Mouse (Mus musculus) stomach, embryonic 14.5 days (tissue): ENCODE results near the gene Gm20521. TPM values are rescaled to one million over a fixed set of nuclear protein-coding genes. Genes with fewer than 3 reads are reported as not detected.

Experiments
- ATAC-seq: fragments of 200-750 bp; cut with Nextera tagmentation; 2 replicates; pipeline ENCODE4 v1.8.0; 2017; ENCODE audit warnings: low read depth, moderate TSS enrichment; ENCODE audit not compliant: insufficient number of reproducible peaks, insufficient read depth, low FRiP score
- H3K27ac ChIP-seq: fragments of 300-500 bp; sonication (generic); 2 replicates; pipeline ENCODE4 v1.5.1; 2014; ENCODE audit warnings: mild to moderate bottlenecking, low read length, moderate library complexity, mixed read lengths
- H3K27me3 ChIP-seq: fragments of 300-500 bp; sonication (generic); 2 replicates; pipeline ENCODE4 v1.6.1; 2014; ENCODE audit warnings: low read length, control low read depth, mixed read lengths; ENCODE audit not compliant: control insufficient read depth, insufficient read depth
- H3K36me3 ChIP-seq: fragments of 300-500 bp; sonication (generic); 2 replicates; pipeline ENCODE4 v1.6.1; 2014; ENCODE audit warnings: mild to moderate bottlenecking, control low read depth, low read length, moderate library complexity, mixed read lengths; ENCODE audit not compliant: control insufficient read depth, insufficient read depth
- H3K4me1 ChIP-seq: fragments of 300-500 bp; sonication (generic); 2 replicates; pipeline ENCODE4 v1.6.1; 2014; ENCODE audit warnings: low read length, control low read depth, mixed read lengths; ENCODE audit not compliant: control insufficient read depth, insufficient read depth
- H3K4me2 ChIP-seq: fragments of 300-500 bp; sonication (generic); replicated peaks from 2 replicates; pipeline ENCODE4 v1.6.1; 2014; ENCODE audit warnings: low read depth, low read length, control low read depth
- H3K4me3 ChIP-seq: fragments of 300-500 bp; sonication (generic); 2 replicates; pipeline ENCODE4 v1.5.1; 2014; ENCODE audit warnings: low read depth, low read length, control low read depth
- H3K9ac ChIP-seq: fragments of 300-500 bp; sonication (generic); replicated peaks from 2 replicates; pipeline ENCODE4 v1.6.1; 2014; ENCODE audit warnings: low read depth, mild to moderate bottlenecking, control low read depth, low read length, moderate library complexity, mixed read lengths
- H3K9me3 ChIP-seq: fragments of 300-500 bp; sonication (generic); 2 replicates; pipeline ENCODE4 v1.6.1; 2016; ENCODE audit warnings: low read depth, low read length, control low read depth; ENCODE audit not compliant: control insufficient read depth
- WGBS: fragments of 180-500 bp; shearing (Covaris S2); extraction: QIAGEN DNeasy Blood & Tissue Kit; methylation state at CpG from one replicate; pipeline ENCODE4 v1.1.7; 2014; 5-methylcytosine and 5-hydroxymethylcytosine counted together
- polyA plus RNA-seq: library from polyadenylated mRNA; unstranded; fragments of >200 nt; fragmentation: Nextera tagmentation; extraction: Ambion mirVana; gene quantifications from 2 replicates; pipeline ENCODE4 v1.2.1, GENCODE M21; 2014

Gm20521 gene
- polyA plus RNA-seq, 1 experiment from 2014 or later, result not detected

DNA sequence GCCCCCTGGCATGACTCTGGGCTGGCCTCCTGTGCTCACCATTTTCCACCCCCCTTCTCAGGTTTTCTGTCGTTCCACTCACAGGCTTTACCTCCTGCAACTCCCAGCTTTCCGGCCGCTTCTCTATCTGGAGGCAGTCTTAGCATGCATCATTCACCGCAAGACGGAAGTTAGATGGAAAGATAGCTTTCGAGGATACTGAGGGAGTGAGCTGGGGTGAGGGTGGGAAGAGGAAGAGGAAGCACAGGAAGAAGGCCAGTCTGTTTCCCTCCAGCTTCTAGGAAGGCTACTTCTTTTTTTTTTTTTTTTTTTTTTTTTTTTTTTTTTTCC, 53.6 kb downstream of the Gm20521 start:
- Histone ChIP-seq H3K4me3 (no peak overlapping the region), H3K9me3 (no peaks in the 10 kb centered on the region), H3K27ac (peak overlapping the region; percentile 78; the same call in 1 of the 2 replicates)

DNA sequence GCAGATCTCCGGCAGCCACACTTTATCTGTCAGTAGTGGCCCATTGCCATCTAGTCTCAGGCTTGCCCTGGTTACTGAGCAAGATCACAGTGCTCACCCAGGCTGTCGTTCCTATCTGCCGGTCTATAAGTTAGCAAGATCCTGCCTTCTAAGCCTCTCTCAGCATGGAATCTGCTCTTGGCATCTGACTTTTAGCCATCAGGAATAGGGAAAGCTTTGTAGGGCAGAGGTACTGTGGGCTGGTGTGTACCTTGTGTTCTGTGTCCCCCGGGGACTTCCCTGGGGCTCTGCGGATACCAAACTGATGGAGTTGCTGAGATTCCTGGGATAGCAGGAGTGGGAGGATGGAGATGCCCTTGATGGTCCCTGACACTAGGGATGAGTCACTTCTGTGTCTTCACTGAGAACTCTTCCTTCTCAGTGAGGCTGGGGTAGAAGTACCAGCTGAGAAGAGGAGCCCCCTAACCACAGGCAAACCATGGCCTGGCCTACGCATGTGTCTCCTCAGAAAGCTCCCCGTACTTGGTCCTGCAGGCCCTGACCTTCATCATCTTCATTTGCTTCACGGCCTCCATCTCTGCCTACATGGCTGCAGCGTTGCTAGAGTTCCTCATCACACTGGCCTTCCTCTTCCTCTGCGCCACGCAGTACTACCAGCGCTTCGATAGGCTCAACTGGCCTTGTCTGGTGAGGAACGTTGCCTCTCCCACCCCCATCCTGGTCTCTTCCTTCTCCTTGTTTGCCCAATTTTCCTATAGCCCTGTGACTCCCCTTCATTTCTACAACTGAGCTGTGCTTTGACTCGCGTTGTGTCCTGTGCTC, 54.3 kb downstream of the Gm20521 start:
- H3K36me3 ChIP-seq, result no peaks in the 10 kb centered on the region
- H3K9me3 ChIP-seq, result no peaks in the 10 kb centered on the region
- no peak overlapping the region for H3K27ac ChIP-seq
- H3K4me3 ChIP-seq, result no peak overlapping the region
- H3K4me2 ChIP-seq, result no peak overlapping the region
- WGBS, result 87% methylated on average over 16 of the region's 16 CpGs
- ATAC-seq, result no peak
- H3K4me1 ChIP-seq, result peaks cover 4% of the 10 kb centered on the region; the same call in 1 of the 2 replicates
- no peak overlapping the region for H3K9ac ChIP-seq
- no peaks in the 10 kb centered on the region for H3K27me3 ChIP-seq

More for the DNA sequence above, 53.6 kb downstream of the Gm20521 start:
- Histone ChIP-seq H3K36me3 (no peaks in the 10 kb centered on the region), H3K27me3 (no peaks in the 10 kb centered on the region), H3K4me1 (peaks cover 4% of the 10 kb centered on the region), H3K4me2 (no peak overlapping the region), H3K9ac (no peak overlapping the region)
- WGBS, result 54% methylated on average over 6 of the region's 6 CpGs
- no peak for ATAC-seq

DNA sequence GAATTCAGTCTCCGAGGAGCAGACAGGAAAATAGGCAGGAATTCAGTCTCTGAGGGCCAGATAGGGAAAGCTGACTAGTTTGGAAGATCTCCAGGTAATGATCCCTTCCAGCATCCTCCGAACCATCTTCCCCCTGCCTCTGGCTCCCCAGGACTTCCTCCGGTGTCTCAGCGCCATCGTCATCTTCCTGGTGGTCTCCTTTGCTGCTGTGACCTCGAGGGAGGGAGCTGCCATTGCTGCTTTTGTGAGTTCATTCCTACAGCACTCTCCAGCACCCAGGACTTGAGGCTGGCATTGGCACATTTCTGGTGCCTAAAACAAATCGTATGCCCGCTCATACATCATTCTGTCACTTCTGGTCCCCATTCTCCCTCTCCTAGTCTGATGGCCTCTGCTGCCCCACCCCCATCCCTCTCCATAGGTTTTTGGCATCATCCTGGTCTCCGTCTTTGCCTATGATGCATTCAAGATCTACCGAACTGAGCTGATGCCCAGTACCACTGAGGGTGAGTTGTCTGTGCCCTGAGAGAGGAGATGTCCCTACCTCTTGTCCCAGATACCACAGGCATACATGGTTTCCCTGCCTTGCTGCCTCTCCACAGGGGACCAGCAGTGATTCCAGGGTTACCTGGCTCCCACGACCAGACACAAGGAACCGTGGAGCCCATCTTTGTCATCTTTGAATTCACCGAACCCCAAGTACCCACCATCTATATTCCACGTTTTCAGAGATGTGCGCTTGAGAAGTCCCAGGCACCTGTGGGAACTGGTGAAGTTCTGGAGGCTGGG, 55.4 kb downstream of the Gm20521 start:
- Histone ChIP-seq H3K9ac (no peak overlapping the region), H3K4me1 (no peaks in the 10 kb centered on the region), H3K4me3 (no peak overlapping the region), H3K36me3 (no peaks in the 10 kb centered on the region), H3K4me2 (no peak overlapping the region), H3K27me3 (no peaks in the 10 kb centered on the region), H3K9me3 (no peaks in the 10 kb centered on the region), H3K27ac (no peak overlapping the region)
- 76% methylated on average over 15 of the region's 15 CpGs for WGBS
- ATAC-seq, result no peak

DNA sequence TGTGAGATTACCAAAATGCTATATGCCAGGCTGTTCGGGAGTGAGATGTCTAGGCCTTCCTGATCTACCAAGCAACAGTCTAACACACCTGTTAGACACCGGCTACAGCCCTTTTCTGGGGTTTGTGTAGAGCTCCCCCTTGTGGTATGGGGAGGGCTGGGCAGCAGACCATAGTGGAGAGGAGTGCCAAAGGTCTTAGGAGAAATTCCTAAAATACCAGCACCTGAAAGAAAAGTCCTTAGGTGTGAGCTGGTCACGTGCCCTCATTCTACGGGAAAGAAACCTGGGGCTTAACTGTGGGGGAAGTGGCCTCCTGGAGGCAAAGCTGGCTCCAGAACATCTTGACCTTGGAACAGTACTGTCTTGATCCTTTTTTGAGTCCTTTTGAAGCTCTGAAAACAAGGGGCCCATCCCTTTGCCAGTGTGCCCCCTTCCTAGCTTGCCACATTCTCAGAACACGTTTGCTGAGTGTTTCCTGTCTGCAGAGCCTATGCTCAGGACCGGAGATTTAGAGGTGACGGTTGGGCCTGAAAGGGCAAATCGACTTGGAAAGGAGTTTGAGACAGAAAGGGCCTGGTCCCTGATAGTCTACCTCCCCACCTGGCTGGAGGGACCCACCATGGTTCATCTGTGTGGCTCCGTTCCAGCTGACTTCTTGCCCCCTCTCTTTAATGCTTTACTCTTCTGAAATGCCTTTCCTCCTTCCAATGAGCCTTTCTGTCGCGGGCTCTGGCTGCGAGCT, 56.4 kb downstream of the Gm20521 start:
- WGBS, result 46% methylated on average over 12 of the region's 12 CpGs
- no peaks in the 10 kb centered on the region for H3K4me1 ChIP-seq
- H3K36me3 ChIP-seq, result no peaks in the 10 kb centered on the region
- no peak overlapping the region for H3K9ac ChIP-seq
- no peak overlapping the region for H3K27ac ChIP-seq
- no peak overlapping the region for H3K4me2 ChIP-seq
- H3K27me3 ChIP-seq, result no peaks in the 10 kb centered on the region
- H3K4me3 ChIP-seq, result no peak overlapping the region
- H3K9me3 ChIP-seq, result no peaks in the 10 kb centered on the region
- no peak for ATAC-seq

DNA sequence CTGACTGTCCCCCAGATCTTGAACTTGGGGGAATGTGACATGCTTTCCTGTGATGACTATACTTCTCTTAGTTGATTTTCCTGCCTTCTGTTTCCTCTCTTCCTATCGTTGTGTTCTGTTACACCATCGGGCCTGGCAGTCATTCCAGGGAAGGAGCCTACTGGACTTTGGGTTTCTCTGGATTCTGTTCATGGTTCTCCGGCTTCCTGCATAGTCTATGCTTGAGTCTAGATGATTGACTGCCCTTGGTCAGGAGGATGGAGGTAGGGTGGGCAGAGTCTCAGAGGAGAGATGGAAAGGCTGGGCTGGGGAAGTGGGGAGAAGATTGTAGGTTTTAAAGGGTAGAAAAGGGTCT, 56.9 kb downstream of the Gm20521 start:
- Histone ChIP-seq H3K9me3 (no peaks in the 10 kb centered on the region), H3K4me1 (no peaks in the 10 kb centered on the region), H3K27me3 (no peaks in the 10 kb centered on the region), H3K4me3 (no peak overlapping the region), H3K4me2 (no peak overlapping the region), H3K36me3 (no peaks in the 10 kb centered on the region), H3K9ac (no peak overlapping the region), H3K27ac (no peak overlapping the region)
- WGBS, result 66% methylated on average over 3 of the region's 3 CpGs
- ATAC-seq, result no peak

DNA sequence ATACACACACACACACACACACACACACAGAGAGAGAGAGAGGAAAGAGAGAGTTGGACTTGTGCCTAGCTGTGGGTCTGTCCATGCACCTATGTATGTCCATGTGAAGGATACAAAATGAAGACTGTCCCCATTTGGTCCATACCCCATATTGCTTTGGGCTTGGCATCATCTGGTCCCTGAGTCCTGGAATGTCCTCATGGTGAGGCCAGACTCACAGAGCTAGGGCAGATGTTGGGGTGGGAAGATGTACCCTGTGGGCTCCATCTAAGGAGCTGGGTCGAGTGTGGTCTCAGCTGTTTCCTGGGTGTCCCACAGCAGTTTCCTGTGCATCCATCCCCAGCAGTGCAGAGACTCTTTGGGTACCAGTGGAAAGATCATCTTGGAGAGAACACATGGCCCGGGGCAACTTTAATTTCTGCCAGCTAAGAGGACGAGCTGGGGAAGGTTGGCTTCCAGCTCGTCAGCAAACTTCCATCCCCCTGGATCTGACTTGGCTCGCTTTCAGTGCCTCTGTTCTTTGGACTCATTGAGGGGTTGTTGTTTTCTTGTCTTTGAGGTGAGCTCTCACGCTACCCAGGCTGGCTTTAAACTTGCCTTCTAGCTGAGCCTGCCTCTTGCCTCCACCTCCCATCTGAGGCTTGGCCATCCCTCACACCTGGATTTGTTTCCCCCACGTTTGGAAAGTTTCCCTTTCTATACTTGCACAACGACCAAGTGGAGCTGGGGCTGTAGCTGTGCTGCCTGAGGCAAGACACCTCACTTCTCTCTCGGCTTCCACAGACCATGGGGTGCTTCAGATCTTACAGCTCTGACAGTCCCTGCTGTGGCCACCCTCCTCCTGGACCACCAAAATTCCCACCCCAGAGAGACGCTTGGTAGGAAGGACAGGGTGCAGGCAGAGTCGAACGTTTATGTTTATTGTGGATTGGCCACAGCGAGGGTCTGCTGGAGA, 58.1 kb downstream of the Gm20521 start:
- Histone ChIP-seq H3K27ac (no peak overlapping the region), H3K9me3 (no peaks in the 10 kb centered on the region), H3K4me1 (no peaks in the 10 kb centered on the region), H3K9ac (no peak overlapping the region), H3K4me3 (no peak overlapping the region), H3K4me2 (no peak overlapping the region), H3K36me3 (no peaks in the 10 kb centered on the region), H3K27me3 (no peaks in the 10 kb centered on the region)
- no peak for ATAC-seq
- WGBS, result 59% methylated on average over 13 of the region's 13 CpGs

DNA sequence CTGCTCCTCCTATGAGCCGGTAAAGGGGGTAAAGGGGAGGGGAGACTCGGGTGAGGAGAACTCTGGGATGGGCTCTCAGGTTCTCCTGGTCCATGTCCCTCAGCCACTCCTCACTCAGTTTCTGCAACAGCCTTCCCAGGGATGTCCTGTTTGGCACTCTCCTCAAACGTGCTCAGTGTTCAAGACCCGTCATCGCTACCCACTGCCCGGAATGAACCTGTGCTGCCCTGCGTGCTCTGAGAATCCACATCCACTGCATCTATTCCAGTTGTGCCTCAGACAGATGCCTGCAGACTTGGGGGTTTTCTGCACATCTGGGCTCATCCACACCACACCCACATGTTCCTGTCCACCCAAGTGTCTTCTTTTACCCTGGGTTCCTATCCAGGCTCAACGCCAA, 59.2 kb downstream of the Gm20521 start:
- no peaks in the 10 kb centered on the region for H3K4me1 ChIP-seq
- 83% methylated on average over 8 of the region's 8 CpGs for WGBS

DNA sequence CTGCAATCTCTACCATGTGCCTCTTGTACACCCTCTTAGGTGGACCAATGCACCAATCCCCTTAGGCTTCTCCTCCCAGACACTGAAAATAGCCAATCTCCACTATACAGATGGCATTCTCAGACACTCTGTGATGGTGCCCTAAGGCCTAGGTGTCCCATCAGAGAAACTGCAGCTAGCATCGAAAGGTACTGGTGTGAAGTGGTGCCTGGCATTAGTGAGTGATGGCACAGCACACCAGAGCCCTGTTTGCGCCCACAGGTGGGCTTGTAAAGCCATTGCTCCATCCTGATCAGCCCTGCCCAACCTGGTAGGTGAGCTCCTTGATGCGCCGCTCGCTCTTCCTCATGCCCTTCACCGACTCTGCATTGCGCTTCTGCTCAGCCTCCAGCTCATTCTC, 60.7 kb downstream of the Gm20521 start:
- no peak overlapping the region for H3K27ac ChIP-seq
- H3K9me3 ChIP-seq, result no peaks in the 10 kb centered on the region
- no peaks in the 10 kb centered on the region for H3K36me3 ChIP-seq
- no peak overlapping the region for H3K4me2 ChIP-seq
- no peak overlapping the region for H3K9ac ChIP-seq
- H3K4me1 ChIP-seq, result no peaks in the 10 kb centered on the region
- H3K27me3 ChIP-seq, result no peaks in the 10 kb centered on the region
- ATAC-seq, result no peak
- H3K4me3 ChIP-seq, result no peak overlapping the region
- 97% methylated on average over 7 of the region's 7 CpGs for WGBS

More for the DNA sequence above, 59.2 kb downstream of the Gm20521 start:
- H3K27ac ChIP-seq, result no peak overlapping the region
- no peaks in the 10 kb centered on the region for H3K9me3 ChIP-seq
- H3K9ac ChIP-seq, result no peak overlapping the region
- no peak overlapping the region for H3K4me2 ChIP-seq
- ATAC-seq, result no peak
- no peaks in the 10 kb centered on the region for H3K36me3 ChIP-seq
- H3K4me3 ChIP-seq, result no peak overlapping the region
- H3K27me3 ChIP-seq, result no peaks in the 10 kb centered on the region
